Mouse (Mus musculus) 3T3-L1 (cell line): ENCODE data around the gene Dennd6a.

Experiments
- DNase-seq: peaks from one replicate; pipeline ENCODE4 v3.0.0-alpha.2; 2015; ENCODE audit warnings: low read depth, low spot score

Dennd6a gene

DNA sequence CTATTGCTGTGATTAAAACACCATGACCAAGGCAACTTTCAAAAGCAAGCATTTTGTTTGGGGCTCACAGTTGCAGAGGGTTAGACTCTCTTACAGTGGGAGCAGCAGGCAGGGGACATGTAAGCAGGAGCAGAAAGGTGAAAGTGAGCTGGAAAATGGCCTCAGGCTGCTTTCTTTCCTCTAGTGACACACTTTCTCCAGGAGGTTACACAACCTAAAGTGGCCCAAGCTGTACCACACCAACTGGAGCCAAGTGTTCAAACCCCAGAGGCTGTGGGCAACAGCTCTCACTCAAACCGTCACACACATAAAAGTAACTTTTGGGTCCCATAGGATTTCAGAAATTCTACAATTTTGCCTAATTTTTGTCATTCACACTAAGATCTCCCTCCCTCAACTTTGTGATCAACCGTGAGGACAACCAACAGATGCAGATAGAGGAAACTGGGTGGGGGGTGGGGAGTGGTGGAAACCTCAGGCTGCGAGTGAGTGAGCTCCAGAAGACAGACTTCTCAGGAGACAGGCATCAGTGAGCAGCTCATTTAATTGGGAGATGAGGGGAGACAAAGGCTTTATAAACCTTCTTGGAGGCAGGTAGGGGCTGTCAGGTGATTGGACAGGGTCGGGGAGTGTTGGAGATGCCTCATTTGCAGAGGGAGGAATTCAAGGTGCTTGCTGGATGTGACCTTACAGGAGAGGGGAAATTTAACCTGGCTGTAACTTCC, 1.5 kb upstream of the Dennd6a start:
- no peak for DNase-seq

DNA sequence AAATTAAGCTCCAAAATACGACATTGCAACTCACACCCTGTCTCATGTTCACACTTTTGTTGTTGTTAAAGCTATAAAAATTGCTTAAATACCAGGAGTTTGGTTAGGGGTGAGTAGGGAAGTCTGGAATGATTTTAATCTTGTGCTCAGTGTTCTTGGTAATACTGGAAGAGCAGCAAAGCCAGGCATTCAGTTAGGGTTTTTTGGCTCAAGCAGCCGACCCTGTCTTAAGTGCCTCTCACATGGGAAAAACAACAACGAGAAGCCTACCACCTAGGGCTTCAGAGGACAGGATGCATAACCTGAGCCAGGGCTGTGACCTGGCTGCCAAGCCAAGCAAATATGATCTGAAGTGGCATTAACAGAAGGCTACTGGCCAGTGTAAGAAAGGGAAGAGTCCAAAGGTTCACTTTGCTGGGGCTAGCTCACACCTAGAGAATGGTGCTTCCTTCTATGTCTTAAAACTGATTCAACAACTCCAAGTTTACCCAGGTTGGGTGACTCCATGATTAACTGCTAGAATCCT, 2.7 kb downstream of the Dennd6a start:
- no peak for DNase-seq

DNA sequence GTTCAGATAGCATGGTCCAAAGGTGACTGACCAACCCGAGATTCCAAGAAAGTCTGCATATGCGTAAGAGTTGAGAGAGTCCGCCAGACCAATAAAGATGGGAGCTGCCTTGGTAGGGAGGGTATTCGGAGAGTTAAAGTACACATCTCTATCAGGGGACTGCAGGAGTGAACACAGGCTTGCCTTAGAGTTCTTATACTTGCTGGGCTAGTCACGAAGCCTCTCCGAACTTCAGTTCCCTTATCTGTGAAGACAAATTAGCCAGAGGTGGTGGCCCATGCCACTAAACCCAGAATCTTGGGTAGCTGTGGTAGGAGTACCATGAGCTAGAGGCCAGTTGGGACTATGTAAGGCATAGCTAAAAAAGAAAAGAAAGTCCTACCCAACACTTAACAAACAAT, 5.1 kb downstream of the Dennd6a start:
- no peak for DNase-seq

DNA sequence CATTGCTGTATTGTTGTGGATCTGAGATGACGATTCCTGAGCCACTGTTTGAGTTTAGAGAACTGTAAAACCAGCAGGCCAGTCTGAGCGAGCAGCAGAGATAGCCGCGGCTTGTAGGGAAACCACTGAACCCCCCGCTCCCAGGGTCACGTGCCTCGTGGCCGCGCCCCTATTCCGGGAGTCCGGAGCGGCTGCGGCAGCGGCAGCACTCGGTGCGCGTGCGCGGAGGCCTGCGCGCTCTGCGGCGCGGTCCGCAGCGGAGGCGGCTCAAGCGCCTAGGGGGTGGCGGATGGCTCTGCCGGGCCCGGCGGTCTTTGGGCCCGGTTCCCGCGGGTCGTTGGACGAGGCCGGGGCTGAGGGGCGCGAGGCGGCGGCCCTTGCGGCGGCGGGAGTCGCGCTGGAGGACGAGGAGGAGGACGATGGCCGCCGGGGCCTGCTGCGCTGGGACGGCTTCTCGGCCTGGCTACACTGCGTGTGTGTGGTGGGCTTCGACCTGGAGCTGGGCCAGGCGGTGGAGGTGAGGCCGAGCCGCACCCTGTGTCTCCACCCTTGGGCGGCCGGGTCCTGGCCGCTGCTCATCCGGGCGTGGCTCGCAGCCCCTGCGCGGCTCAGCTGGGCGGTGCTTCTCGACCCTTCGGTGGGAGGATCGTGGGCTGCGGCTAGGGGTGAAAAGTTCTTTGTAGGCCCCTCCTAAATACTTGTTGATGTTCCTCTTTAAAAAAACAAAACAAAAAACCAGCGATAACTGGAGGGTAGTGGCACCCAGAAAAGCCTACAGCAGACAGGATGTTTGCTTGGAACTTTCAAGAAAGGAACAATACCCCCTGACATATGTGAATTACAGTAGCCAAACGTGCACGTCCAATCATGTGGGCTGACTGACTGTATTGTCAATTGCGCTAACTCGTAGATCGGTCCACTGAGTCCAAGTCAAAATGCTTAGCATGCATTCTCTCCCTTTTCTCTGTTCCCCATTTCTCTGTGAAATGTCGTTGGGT, 6.0 kb downstream of the Dennd6a start:
- peak; percentile 72 for DNase-seq

DNA sequence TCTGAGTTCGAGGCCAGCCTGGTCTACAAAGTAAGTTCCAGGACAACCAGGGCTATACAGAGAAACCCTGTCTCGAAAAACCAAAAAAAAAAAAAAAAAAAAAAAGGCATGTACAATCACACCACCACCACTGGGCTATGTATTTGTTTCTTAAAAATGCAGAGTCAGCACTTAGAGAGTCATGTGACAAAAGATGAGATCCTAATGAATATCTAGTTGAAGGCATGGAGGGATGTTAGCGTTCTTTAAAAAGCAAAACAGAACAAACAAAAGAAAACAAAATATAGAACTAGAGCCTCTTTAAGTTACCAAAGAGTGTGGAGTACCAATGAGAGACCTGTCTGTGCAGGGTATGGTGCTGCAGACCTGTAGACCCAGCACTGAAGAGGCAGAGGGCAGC, 10.0 kb downstream of the Dennd6a start:
- DNase-seq = no peak

DNA sequence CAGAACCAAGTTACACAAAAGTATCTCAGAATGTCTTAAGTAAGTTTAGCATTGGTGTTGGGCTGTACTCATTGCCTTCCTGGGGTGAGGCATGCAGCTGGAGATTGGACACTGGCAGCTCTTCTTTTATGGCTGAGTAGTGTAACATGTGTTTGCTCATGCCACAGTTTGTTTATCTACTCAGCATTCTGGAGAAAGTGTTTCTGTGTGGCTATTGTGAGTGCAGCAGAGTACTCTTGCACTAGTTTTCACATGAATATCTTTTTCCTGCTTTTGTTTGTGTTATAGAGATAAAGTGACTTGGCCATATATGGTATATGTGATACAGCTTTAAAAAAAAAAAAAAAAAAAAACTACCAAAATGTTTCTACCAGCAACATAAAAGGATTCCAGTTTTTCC, 13.5 kb downstream of the Dennd6a start:
- no peak for DNase-seq

DNA sequence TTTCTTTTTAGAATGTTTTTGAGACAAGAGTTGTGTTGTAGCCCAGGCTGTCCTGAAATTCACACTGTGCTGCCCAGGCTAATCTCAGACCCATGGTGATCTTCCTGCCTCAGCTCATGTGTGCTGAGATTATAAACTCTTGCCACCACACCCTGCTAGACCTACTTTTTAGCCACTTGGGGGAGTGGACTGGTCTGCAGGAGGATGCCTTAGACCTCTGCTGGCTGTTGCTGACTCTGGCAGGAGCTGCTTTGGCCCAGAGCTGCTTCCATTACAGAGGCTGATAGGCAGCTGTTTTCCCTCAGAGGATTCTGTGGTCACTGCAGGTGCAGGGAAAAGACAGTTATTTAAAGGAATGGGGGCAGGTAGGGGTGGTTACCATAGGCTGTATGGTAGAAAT, 17.7 kb downstream of the Dennd6a start:
- peak; percentile 4 for DNase-seq

DNA sequence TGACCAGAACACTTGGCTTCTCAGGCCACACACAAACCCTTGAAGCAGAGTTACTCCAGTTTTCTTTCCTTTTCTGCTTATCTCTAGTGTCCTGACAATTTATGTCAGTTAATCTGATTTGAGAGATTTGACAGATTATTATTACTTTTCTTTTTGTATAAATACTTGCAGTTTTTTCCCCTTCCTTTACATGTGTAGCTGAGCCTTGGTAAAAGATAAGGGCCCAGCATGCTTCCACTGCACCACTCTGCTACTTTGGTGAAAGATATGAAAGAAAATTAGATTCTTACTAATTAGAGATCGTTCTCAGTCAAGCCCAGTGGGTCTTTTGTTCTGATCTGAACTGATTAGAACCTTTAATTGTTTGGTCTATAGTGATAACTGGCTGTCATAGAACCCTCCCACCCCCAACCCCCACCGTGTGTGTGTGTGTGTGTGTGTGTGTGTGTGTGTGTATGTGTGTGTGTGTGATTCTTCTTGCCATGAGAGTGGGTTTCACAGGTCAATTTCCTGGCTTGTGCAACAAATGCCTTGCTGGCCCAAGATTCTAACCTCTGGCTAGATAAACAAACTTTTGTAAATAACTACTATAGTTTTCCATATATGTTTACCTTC, 19.7 kb downstream of the Dennd6a start:
- no peak for DNase-seq

DNA sequence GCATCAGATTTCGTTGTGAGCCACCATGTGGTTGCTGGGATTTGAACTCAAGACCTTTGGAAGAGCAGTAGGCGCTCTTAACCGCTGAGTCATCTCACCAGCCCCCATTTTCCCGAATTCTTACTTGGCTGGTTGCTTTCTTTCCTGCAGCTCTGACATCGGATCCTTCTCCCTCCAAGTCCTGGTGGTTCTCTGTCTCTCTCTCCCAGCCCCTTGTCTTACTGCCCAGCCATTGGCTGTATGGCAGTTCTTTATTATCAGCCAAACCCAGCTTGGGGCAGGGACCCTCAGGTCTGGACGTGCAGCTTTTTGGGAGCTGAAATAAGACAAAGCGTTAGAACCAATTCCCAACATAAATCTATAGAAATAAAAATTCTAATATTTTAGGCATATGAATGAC, 21.5 kb downstream of the Dennd6a start:
- DNase-seq = no peak

DNA sequence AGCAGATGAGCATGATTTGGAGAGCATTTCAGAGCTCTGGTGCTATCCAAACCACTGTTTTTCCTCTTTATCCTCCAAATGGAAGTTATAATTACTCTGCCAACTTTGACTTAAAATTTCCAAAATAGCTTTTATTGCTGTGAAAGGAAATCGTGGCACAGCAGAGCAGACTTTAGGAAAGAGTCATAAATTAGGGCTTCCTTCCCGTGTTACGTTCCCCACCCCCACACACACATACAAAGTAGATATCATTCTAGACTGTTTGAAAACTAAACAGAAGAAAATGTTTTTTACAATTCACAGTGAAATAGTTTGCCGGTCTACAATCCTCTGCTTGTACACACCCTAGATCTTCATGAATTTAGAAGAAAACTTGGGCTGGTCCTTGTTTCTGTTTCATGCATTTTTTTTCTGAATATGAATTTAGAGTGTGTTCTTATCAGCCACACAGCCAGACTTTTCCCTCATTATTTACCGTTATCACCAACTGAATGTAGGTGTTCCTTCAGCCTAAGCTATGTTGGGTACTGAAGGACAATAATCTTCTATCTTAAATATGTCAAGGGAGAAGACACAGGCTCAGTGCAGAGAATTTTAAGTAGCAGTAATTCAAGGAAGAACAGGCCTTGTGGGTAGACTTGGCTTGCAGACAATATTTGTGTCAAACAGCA, 22.2 kb downstream of the Dennd6a start:
- no peak for DNase-seq

DNA sequence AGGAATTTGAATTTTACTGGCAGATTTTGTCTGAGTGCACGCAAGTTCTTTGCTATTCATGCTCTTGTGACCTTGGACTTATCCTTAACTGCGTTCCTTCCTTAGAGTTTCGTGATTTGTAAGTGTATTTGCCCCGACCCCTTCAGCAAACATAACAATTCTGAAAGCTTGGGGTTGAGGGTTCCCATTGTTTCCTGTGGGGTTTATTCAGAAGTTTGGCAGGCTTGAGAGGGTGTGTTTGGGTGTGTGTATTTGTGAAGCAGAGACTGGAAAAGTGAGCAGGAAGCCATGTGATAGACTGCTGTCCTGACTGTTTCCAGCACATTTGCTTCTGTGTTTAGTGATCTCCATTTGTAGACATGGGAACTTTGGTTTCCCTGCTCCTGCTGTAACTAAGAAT, 31.7 kb downstream of the Dennd6a start:
- no peak for DNase-seq

DNA sequence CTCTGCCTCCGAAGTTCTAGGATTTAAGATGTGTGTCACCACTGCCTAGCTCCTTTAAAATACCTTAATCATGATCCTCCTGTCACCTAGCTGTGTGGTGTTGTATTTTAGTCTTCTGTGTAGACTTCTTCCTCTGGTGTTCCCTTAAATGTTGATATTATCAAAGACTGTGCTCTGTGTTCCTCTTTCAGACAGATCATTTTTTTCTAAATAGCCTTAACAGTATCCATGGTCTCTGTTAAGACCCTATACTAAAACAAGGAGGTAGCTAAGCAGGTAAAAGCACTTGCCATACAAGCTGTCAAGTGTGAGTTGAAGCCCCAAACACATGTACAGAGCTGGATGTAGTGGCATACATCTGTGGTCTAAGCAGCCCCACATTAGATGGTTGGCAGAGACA, 36.0 kb downstream of the Dennd6a start:
- DNase-seq = no peak

DNA sequence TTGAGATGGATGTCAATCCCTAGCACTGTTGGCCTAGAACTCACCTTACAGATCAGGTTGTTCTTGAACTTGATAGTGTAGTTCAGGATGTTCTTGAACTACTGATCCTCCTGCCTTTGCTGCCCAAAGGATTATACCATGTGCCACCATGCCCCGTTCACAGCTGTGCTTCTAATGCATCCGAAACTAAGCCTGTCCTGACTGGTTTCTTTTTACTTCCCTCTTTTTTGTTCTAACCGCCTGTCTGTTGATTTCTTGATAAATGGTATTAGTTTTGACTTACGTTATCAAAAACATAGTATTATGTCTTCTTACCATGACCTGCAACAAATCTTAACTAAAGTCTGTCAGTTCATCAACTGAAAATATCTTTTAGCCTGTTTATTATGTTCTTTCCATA, 37.0 kb downstream of the Dennd6a start:
- no peak for DNase-seq

DNA sequence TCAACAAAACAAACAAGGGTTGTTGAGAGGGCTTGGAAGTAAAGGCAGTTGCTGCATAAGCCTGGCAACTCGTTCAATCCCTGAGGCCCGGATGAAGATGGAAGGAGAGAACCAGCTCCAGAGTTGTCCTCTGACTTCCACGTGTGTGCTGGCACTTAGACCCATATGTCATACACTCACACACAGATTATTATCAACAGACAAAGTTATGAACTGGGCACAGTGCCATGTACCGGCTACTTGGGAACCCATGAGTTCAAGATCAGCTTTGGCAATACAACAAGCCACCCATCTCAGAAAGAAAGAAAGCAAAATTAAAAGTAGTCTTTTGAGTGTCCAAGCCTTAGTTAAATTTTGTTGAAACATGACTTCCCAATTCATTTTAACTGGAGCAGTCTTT, 51.6 kb downstream of the Dennd6a start:
- DNase-seq = no peak

DNA sequence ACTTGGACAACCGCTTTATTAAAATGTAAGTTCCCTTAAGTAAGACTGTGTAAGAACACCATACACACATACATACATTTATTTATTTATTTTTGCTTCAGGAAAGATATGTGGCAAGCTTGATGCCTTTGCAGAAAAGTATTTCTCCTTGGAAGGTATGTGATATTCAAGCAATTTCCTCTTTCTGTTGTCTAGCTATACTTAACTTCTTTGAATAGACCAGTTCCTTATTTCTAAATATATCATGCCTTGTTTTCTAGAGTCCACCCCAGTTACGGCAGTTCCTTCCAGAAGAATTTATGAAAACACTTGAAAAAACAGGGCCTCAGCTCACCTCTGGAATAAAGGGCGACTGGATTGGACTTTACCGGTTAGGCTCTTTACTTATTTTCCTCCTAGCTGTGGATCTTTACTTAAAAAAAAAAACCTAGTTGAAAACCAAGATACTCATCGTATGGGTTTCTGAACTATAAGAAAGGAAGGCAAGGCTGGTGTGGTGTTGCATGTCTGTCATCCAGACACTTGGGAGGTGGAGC, 53.0 kb downstream of the Dennd6a start:
- no peak for DNase-seq

DNA sequence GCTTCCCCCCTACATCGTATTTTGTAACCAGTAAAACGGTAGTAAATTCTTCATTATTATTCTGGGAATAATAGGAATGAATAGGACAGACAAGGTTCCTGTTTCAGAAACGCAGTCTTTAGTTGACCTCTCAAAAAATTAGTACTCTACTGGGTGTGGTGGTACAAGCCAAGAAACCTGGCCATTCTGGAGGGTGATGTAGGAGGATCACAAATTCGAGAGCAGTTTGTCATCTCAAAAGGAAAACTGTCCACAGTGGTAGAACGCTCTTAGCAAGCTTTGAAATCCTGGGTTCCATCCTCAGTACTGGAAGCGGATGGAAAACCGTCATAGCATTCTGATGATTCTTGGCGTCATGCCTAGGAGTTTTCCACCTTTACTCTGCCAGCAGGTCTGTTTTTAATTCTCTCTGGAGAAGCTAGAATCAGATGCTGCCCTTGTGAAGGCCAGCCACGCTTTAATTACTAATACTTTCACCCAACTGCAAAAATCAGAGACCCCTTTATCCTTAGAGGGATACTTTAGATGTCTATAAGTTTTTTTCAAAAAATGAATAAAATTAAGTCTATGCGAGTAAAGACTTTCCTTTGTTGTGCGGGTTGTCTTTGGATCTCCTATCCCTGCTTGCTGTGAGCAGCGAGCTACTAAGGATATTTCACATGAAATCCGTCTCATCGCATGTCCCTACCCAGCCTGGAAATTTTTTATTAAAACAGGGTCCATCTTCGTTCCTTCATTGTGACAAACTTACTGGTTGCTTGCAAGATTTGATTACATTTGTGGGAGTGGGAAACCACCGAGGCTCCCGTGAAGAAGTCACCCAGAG, 63.6 kb downstream of the Dennd6a start:
- peak; percentile 95 for DNase-seq

DNA sequence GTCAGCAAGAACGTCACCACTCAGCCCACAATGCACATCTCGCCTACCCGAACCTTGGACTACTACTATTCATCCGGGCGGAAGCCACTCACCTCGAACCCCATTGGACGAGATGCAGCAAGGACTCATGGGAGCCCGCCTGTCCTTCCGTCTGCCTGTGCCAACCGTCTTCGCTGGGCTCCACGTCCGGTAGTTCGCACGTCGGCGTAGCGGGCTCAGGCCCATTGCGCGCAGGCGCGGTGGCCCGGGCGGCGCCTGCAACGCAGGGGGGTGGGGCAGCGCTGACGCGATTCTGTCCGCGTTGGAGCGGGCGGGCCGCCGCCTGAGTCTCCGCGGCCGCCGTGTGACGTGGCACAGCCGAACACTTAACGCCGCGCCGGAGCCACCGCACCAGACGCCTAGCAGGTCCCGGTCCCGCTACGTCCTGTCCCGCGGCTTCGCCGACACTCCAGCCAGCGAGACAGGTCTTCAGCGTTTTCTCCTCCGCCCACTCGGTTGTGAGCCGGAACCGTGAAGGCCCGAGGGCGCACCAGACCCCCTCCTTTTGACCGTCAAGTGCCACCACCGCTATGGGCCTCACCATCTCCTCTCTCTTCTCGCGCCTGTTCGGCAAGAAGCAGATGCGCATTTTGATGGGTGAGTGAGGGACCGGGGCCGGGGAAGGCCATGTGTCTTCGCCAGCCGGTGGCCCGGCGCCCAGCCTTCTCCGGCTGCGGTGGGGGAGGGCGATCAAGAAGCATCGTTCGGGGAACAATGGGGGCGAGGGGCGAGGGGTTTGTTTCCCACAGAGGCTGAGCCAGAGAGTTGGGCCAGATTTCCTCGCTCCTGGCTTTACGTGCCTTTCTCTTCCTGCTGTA, 64.4 kb downstream of the Dennd6a start, which contains the start of gene Arf4:
Gene Arf4 (plus strand): TSS at position 224 of the 857 bp plus-strand sequence.
- peak; percentile 99 for DNase-seq

DNA sequence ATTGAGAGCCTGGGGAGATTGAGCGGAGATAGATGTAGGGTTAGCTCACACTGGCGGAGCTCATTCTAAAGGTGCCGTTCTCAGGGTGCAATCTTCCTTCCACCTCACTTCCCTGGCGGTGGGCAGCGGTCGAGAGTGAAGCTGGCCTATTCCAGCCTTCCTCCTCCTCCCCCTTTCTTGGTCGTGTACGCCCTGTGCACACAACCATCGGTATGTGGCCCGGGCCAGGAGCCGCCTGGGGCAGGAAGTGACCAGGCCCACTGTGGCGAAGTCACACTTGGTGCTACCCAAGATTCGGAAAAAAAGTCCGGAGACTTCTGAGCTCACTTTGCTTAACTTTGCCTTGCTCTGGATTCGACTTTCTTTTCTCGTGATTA, 65.0 kb downstream of the Dennd6a start:
- peak; percentile 80 for DNase-seq

DNA sequence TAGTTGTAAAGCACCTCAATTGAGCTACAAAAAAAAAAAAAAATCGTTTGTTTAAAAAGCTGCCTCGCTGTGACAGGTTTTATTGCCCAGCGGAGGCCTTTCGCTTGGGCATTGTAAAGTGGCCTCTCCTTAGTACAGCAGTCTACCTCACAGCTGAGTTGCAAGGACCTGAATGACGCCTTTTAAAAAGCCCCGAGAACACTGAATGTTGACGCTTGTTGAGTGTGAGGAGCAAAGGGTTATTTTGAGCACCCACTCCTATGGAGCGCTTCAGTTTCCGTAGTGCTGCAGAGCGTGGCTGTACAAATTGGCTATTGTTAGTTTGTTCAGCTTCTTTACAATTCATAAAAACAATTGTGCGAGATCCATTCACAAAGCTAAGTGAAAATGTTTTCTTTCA, 65.6 kb downstream of the Dennd6a start:
- no peak for DNase-seq
